Mouse (Mus musculus) limb, embryonic 14.5 days (tissue): Measurements from ENCODE around the gene Spry1. TPM values are rescaled to one million over a fixed set of nuclear protein-coding genes. Genes with fewer than 3 reads are reported as not detected.

Experiments
- ATAC-seq: fragments of 200-750 bp; cut with Nextera tagmentation; 2 replicates; pipeline ENCODE4 v1.8.0; 2017; ENCODE audit warnings: low read depth, moderate number of reproducible peaks, moderate TSS enrichment; ENCODE audit not compliant: low FRiP score
- DNase-seq: peaks from one replicate; pipeline ENCODE4 v3.0.0-alpha.2; 2015; ENCODE audit warnings: low spot score
- H3K27ac ChIP-seq: fragments of 300-500 bp; sonication (generic); replicated peaks from 2 replicates; pipeline ENCODE4 v1.5.1; 2014; ENCODE audit warnings: low read depth, mild to moderate bottlenecking, low read length, moderate library complexity, mixed read lengths
- H3K27me3 ChIP-seq: fragments of 300-500 bp; sonication (generic); 2 replicates; pipeline ENCODE4 v1.6.1; 2014; ENCODE audit warnings: low read length, mixed read lengths; ENCODE audit not compliant: control insufficient read depth, insufficient read depth
- H3K36me3 ChIP-seq: fragments of 300-500 bp; sonication (generic); 2 replicates; pipeline ENCODE4 v1.6.1; 2014; ENCODE audit warnings: mild to moderate bottlenecking, low read length, moderate library complexity, mixed read lengths; ENCODE audit not compliant: control insufficient read depth, insufficient read depth
- H3K4me1 ChIP-seq: fragments of 300-500 bp; sonication (generic); 2 replicates; pipeline ENCODE4 v1.6.1; 2014; ENCODE audit warnings: antibody characterized with exemption, low read length, mixed read lengths; ENCODE audit not compliant: control insufficient read depth, insufficient read depth
- H3K4me2 ChIP-seq: fragments of 300-500 bp; sonication (generic); replicated peaks from 2 replicates; pipeline ENCODE4 v1.6.1; 2014; ENCODE audit warnings: low read depth, mild to moderate bottlenecking, low read length, moderate library complexity; ENCODE audit not compliant: severe bottlenecking
- H3K4me3 ChIP-seq: fragments of 300-500 bp; sonication (generic); replicated peaks from 2 replicates; pipeline ENCODE4 v1.5.1; 2014; ENCODE audit warnings: low read length
- H3K9ac ChIP-seq: fragments of 300-500 bp; sonication (generic); 2 replicates; pipeline ENCODE4 v1.6.1; 2014; ENCODE audit warnings: mild to moderate bottlenecking, low read depth, low read length, moderate library complexity; ENCODE audit not compliant: severe bottlenecking
- H3K9me3 ChIP-seq: fragments of 300-500 bp; sonication (generic); 2 replicates; pipeline ENCODE4 v1.6.1; 2016; ENCODE audit warnings: low read length; ENCODE audit not compliant: control insufficient read depth
- POLR2A ChIP-seq: fragments of 200-500 bp; IDR thresholded peaks from 2 replicates; pipeline ENCODE4 v1.8.0; 2012; ENCODE audit warnings: inconsistent platforms, mild to moderate bottlenecking, moderate library complexity, borderline replicate concordance; ENCODE audit not compliant: insufficient read depth, insufficient read length; ENCODE audit errors: extremely low read depth
- WGBS: fragments of 180-500 bp; shearing (Covaris S2); extraction: QIAGEN DNeasy Blood & Tissue Kit; methylation state at CpG from one replicate; pipeline ENCODE4 v1.1.7; 2014; 5-methylcytosine and 5-hydroxymethylcytosine counted together
- polyA plus RNA-seq, 2 experiments: library from polyadenylated mRNA; depleted of rRNA in 1 of 2; stranded (reverse) in 1 of 2; unstranded in 1 of 2; fragments of >200 nt; fragmentation: Nextera tagmentation in 1 of 2; extraction: Ambion mirVana in 1 of 2; gene quantifications; 2 replicates each; pipeline versions ENCODE4 v1.2.1 to v1.2.3; 2012 to 2014

Spry1 gene
- polyA plus RNA-seq, 2 experiments: 23.6 to 57.1 TPM

- Histone ChIP-seq H3K4me3 (no peak overlapping the region), H3K36me3 (peaks cover 45% of the 10 kb centered on the region), H3K4me2 (no peak overlapping the region), H3K9ac (no peak overlapping the region), H3K27ac (no peak overlapping the region), H3K9me3 (no peaks in the 10 kb centered on the region), H3K27me3 (no peaks in the 10 kb centered on the region), H3K4me1 (peaks cover 14% of the 10 kb centered on the region; the same call in 1 of the 2 replicates)
- no peak for ATAC-seq
- DNase-seq: no peak
- no peak for TF ChIP-seq POLR2A
- WGBS: 90% methylated on average over 9 of the region's 9 CpGs
Measured at GRCm38 (mm10) chr3:37646221-37646620, 6.5 kb downstream of the Spry1 start.

GRCm38 (mm10) chr3:37647225-37647624, 7.5 kb downstream of the Spry1 start:
- 75% methylated on average over 10 of the region's 10 CpGs for WGBS
- peaks cover 45% of the 10 kb centered on the region for H3K36me3 ChIP-seq

GRCm38 (mm10) chr3:37648244-37648643, 8.5 kb downstream of the Spry1 start:
- WGBS: 79% methylated on average over 13 of the region's 13 CpGs
- Histone ChIP-seq H3K4me1 (0 out of 2 replicates have a peak, but pooled peaks cover 2% of the 10 kb centered on the region), H3K4me2 (no peak overlapping the region), H3K4me3 (no peak overlapping the region), H3K36me3 (peaks cover 37% of the 10 kb centered on the region), H3K27ac (no peak overlapping the region), H3K9me3 (no peaks in the 10 kb centered on the region), H3K27me3 (no peaks in the 10 kb centered on the region), H3K9ac (no peak overlapping the region)
- no peak for TF ChIP-seq POLR2A
- ATAC-seq (no peak), DNase-seq (no peak)

More at GRCm38 (mm10) chr3:37647225-37647624, 7.5 kb downstream of the Spry1 start:
- Histone ChIP-seq H3K4me2 (no peak overlapping the region), H3K4me1 (peaks cover 9% of the 10 kb centered on the region; the same call in 1 of the 2 replicates), H3K4me3 (no peak overlapping the region), H3K27me3 (no peaks in the 10 kb centered on the region), H3K9ac (no peak overlapping the region), H3K9me3 (no peaks in the 10 kb centered on the region), H3K27ac (no peak overlapping the region)
- ATAC-seq (no peak), DNase-seq (no peak)
- TF ChIP-seq POLR2A: no peak

DNA sequence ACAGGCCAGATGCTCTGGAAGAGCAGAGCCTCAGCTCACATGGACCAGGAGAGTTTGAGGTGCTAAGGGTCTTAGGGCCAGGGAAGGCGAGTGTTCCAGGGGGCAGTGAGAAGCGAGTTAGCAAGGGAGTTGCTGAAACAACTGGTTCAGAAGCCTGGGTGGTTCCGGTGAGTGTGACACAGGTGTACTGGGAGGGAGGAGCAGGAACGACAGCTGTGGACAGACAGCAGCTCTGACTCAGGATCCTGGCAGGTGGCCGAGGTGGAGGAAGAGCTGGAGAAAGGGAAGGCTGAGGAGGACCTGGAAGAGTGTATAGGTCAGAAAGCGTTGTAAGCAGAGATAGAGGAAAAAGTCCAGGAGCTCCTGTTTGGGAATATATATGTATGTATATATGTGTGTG, 9.5 kb downstream of the Spry1 start:
- H3K9me3 ChIP-seq: no peaks in the 10 kb centered on the region
- no peak overlapping the region for H3K27ac ChIP-seq
- peaks cover 5% of the 10 kb centered on the region for H3K4me1 ChIP-seq
- H3K36me3 ChIP-seq: peaks cover 29% of the 10 kb centered on the region
- H3K27me3 ChIP-seq: no peaks in the 10 kb centered on the region
- H3K4me3 ChIP-seq: no peak overlapping the region
- no peak overlapping the region for H3K4me2 ChIP-seq
- ATAC-seq (no peak), DNase-seq (no peak)
- 72% methylated on average over 6 of the region's 6 CpGs for WGBS
- no peak for TF ChIP-seq POLR2A
- H3K9ac ChIP-seq: no peak overlapping the region

DNA sequence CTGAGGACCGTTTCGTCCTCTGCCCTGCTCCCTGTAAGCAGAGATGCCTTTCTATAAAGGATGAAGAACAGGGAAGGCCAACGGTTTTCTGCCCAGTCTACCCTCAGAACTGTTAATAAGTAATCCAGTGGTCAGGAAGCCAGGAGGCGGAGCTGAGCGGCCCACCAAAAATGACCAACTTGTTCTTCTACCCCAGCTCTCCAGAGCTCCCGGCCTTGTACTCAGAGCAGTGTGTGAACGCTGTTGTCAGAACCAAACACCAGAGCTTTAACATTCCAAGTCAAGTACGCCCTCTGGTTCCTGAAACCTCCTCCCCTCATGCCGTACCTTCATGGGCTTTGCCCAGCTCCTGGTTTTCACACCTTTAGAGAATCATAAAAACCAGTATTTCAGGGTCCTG, 12.8 kb downstream of the Spry1 start:
- H3K27ac ChIP-seq: no peak overlapping the region
- no peak for ATAC-seq
- H3K4me2 ChIP-seq: no peak overlapping the region
- peaks cover 21% of the 10 kb centered on the region for H3K4me1 ChIP-seq
- DNase-seq: no peak
- TF ChIP-seq POLR2A: no peak
- WGBS: 77% methylated on average over 9 of the region's 9 CpGs
- H3K9ac ChIP-seq: no peak overlapping the region
- H3K27me3 ChIP-seq: no peaks in the 10 kb centered on the region
- H3K9me3 ChIP-seq: no peaks in the 10 kb centered on the region
- H3K4me3 ChIP-seq: no peak overlapping the region
- H3K36me3 ChIP-seq: peaks cover 11% of the 10 kb centered on the region
